Mouse (Mus musculus) embryo, embryonic 11 days (tissue): ENCODE data around the gene Camk2n1.
A peak's percentile ranks its signal among the peaks of the same experiment; 100 is the strongest.

Experiments
- DNase-seq: peaks from one replicate; pipeline ENCODE4 v3.0.0-alpha.2; 2015

The Camk2n1 gene

GRCm38 (mm10) chr4:138447827-138448602, 6.1 kb upstream of the Camk2n1 start:
- no peak for DNase-seq

- no peak for DNase-seq
These were observed 5.1 kb upstream of the Camk2n1 start for GRCm38 (mm10) chr4:138448872-138449615.

DNA sequence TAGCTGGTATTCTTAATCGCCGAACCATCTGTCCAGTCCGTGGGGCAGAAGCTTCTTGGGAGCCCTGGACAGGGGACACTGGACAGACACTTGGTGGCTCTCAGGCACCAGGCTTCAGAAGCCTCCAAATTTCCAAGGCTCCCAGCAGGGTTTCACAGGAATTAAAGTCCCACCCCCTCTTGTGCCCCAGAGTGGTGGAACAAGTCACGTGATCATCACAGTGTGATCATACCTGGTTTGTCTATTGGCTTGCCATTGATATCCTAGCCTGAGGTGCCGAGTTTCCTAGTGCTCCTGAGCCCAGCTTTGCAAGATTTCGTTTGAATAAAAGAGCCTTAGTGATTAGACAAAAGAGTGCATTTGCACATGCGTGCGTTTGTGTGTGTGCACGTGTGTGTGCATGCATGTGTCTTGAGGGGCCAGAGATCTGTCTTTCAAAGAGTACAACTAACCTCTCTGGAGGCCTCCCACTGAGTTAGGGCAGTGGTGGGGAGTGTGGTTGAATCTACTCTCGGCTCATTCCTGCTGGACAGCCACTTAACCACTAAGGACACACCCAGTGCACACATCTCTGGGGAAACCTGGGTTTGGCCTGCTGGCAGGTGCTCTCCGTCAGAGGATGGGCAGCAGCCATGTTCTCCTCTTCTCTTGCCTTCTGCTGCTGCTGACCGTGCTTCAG, 4.3 kb upstream of the Camk2n1 start:
- no peak for DNase-seq

DNA sequence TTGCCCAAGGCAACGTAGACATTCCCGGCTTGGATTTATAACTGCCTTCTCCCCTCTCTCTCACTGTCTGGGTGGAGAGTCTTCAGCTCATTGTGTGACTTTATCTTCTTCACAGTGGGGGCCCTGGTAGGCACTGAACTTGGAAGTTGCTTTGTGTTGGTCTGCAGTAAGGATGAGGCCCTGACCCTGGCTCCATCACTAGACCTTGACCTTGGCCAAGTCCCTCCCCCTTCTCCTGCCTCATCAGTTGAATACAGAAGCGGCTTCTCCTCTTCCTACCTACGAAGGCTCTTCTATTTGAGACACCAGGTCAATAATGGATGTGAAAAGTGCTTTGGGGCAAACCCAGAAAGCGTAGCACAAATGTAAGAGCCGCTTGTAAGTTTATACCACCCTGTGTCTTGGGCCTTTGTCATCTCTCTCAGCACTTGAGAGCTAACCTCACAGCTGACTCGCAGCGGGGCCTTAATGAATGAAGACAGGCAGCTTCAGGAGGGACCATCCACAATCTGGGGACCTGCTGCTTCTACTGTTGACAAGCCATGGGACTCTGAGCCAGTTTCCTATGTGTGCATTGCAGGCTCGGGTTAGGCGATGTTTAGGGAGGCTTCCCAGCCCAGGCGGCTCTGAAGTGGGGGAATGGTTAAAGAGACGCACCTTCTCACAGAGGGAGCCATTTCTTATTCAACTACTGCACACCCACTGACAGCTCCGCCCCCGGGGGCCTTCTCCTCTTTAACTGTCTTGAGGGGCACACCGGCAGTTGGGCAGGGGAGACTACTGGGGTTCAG, 1.6 kb upstream of the Camk2n1 start:
- DNase-seq, result no peak

GRCm38 (mm10) chr4:138453097-138453752, 889 bp upstream of the Camk2n1 start:
- DNase-seq, result peak; percentile 60

- DNase-seq, result peak; percentile 79
These were observed 542 bp downstream of the Camk2n1 start for GRCm38 (mm10) chr4:138454571-138455140.

DNA sequence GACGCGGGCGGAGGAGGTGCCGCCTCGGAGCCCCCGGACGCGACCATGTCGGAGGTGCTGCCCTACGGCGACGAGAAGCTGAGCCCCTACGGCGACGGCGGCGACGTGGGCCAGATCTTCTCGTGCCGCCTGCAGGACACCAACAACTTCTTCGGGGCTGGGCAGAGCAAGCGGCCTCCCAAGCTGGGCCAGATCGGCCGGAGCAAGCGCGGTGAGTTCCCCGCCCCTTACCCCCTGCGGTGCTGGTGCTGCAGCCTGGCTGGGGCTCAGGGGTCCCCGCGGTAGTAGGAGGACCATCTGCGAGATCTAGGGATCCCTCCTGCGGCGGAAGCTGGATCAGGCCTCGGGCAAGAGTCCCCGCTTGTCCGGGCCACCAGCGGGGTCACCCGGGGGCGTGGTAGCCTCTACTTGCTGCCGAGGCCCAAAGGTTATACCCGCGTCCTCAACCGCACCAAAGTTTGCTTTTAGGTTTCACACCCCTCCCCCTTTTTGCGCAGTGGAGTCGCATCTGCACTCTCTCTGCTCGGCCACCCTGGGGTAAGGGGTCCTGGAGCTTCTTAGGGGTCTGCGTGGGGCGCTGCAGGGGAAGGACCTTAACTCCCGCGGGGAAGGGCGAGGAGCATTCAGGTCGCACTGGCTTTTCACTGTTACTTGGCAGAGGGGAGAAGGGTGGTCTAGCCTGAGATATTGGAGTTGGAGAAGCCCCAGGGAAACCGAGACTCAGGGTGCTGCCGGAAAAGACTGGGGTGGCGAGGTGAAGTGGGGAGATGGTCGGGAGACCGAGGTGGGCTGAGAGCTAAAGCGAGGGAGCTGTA, 1.2 kb downstream of the Camk2n1 start:
- DNase-seq, result peak; percentile 71

- no peak for DNase-seq
These were observed 1.8 kb downstream of the Camk2n1 start for GRCm38 (mm10) chr4:138455956-138456341.

- no peak for DNase-seq
These were observed 2.4 kb downstream of the Camk2n1 start for GRCm38 (mm10) chr4:138456536-138456935.

- DNase-seq, result no peak
These were observed 3.0 kb downstream of the Camk2n1 start for GRCm38 (mm10) chr4:138457091-138457490.

- DNase-seq, result no peak
These were observed 4.1 kb downstream of the Camk2n1 start for GRCm38 (mm10) chr4:138458171-138458570.

- no peak for DNase-seq
These were observed 4.8 kb downstream of the Camk2n1 start for GRCm38 (mm10) chr4:138458735-138459440.

DNA sequence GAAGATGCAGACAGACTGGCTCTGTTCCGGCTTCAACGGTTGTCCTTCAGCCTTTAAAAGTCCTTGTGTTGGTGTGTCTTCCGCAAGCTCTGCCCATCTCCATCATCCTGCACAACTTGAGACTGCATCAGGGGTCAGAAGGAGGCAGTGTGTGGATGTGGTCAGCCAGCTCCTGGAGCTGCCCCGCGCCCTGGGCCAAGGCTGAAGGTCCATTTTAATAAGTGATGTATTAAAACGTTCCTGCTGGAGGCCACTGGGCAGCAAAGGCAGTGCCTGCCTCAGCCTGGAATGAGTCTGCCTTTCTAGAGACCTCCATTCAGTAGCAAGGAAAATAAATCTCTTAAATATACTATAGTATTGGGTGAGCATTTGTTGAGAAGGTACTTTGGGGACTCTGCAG, 5.7 kb downstream of the Camk2n1 start:
- no peak for DNase-seq

- DNase-seq, result no peak
These were observed 6.8 kb downstream of the Camk2n1 start for GRCm38 (mm10) chr4:138460910-138461309.

DNA sequence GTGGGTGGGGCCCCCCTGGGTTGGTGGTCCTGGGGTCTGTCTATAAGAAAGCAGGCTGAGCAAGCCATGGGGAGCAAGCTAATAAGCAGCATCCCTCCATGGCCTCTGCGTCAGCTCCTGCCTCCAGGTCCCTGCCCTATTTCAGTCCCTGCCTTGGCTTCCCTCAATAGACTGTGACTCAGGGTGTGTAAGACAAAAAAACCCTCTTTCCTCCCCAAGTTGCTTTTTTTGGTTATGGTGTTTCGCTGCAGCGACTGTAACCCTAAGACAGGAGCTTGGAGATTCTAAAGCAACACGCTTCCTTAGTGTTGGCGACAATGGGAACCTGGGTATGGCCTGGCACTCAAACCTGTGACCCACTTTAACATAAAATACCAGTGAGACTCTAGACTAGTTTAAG, 7.4 kb downstream of the Camk2n1 start:
- DNase-seq, result no peak

DNA sequence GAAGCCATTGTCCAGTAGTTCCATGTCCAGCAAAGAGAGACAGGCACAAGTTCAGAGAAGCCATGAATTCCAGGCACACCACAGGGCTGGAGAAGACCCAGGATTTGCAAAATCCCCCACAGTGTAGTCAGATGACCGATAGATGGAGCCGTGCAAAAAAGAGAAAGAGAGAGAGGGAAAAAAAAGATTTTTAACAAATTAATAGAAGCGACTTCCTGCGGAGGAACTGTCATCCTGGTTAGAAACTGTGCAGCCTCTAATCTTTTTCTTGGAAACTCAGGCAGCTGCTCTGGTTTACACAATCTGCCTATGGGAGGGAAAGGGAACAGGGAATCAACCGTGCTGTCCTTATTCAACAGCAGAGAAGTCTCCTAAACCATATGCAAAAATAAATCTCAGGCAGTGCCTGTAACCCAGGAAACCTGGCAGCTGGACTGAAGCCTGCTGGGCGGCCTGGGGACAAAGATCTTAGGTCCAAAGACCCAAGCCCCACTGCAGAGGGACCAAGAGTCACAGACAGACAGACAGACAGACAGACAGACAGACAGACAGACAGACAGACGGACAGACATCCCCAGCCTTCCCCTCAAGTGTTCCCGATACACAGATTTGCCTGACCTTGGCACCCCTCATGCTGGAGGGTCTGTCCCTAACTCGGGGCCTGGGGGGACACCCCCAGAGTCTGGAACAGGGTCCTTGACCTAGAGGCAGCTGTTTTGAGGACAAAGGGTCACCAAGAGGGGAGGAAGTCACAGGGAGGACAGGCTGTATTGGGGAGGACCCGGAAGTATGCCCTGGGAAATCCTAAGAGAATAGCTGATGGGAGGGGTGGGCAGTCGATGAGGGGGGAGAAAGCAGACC, 9.1 kb downstream of the Camk2n1 start:
- DNase-seq, result peak; percentile 60

DNA sequence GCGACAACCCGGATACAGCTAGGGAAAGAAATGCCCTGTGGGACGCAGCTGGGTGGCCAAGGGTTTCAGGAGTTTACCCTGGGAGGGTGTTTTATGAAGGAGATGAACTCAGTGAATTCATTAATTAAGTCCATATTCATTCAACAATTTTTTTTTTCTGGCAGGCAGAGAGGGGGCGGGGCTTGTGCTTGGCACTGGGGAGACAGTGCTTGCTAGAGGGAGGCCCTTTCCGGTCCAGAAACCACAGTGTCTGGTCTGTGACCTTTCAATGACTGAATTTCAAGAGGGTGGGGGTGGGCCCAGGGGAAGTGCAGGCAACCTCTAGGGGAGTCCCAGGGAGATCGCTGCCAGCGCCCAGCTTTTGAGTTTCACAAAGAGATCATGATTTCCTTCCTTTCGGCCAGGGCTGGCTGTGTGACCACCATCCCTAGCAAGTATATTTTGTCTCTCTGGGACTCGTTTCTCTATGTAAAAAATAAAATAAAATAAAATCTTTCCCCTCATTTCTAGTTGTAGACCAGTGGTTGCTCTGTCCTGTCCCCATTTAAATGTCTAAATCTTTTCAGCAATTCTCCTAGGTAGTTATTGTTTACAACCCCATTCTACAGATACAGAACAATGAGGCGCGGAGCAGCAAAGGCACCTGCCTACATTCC, 9.8 kb downstream of the Camk2n1 start:
- DNase-seq, result peak; percentile 76

- peak; percentile 86 for DNase-seq
These were observed 10.7 kb downstream of the Camk2n1 start for GRCm38 (mm10) chr4:138464667-138465353.
